Mouse (Mus musculus): ENCODE results near the gene Eif4b. TPM values are rescaled to one million over a fixed set of nuclear protein-coding genes. Genes with fewer than 3 reads are reported as not detected.

The Eif4b gene
- polyA plus RNA-seq, 1 experiment from 2014 or later: 54.0 TPM

- no peak overlapping the region for H3K4me3 ChIP-seq (ENCODE audit: low read depth, low read length)
- H3K36me3 ChIP-seq (ENCODE audit: insufficient read depth, low read length): peaks cover 10% of the 10 kb centered on the region
- DNase-seq (ENCODE audit: low spot score): no peak
- H3K4me1 ChIP-seq (ENCODE audit: insufficient read depth, low read depth, low read length): peaks cover 5% of the 10 kb centered on the region; the same call in 1 of the 2 replicates
- no peak overlapping the region for H3K27ac ChIP-seq (ENCODE audit: low read length)
- no peak overlapping the region for H3K4me2 ChIP-seq (replicated peaks; ENCODE audit: low read depth, low read length)
- 56% methylated on average over 9 of the region's 9 CpGs for WGBS
- TF ChIP-seq CTCF (IDR thresholded peaks at IDR 0.05) (no peak), EP300 (IDR thresholded peaks at IDR 0.05) (no peak)
- ATAC-seq: no peak
- H3K27me3 ChIP-seq (replicated peaks; ENCODE audit: insufficient read depth, low read length): no peaks in the 10 kb centered on the region
- no peak overlapping the region for H3K9ac ChIP-seq (replicated peaks; ENCODE audit: low read depth)
- H3K9me3 ChIP-seq (ENCODE audit: low read length): no peaks in the 10 kb centered on the region
Observed at GRCm38 (mm10) chr15:102133314-102133713, 59.7 kb downstream of the Eif4b start.

- H3K9me3 ChIP-seq (ENCODE audit: low read length): no peaks in the 10 kb centered on the region
- no peak for ATAC-seq
- H3K4me3 ChIP-seq (ENCODE audit: low read depth, low read length): no peak overlapping the region
- no peak for TF ChIP-seq EP300 (IDR thresholded peaks at IDR 0.05)
- peaks cover 4% of the 10 kb centered on the region; the same call in 1 of the 2 replicates for H3K36me3 ChIP-seq (ENCODE audit: insufficient read depth, low read length)
- no peak overlapping the region for H3K4me2 ChIP-seq (replicated peaks; ENCODE audit: low read depth, low read length)
- no peaks in the 10 kb centered on the region for H3K27me3 ChIP-seq (replicated peaks; ENCODE audit: insufficient read depth, low read length)
- DNase-seq (ENCODE audit: low spot score): no peak
- H3K9ac ChIP-seq (replicated peaks; ENCODE audit: low read depth): no peak overlapping the region
- H3K4me1 ChIP-seq (ENCODE audit: insufficient read depth, low read depth, low read length): peaks cover 5% of the 10 kb centered on the region; the same call in 1 of the 2 replicates
- 61% methylated on average over 2 of the region's 2 CpGs for WGBS
- H3K27ac ChIP-seq (ENCODE audit: low read length): no peak overlapping the region
Observed at GRCm38 (mm10) chr15:102134709-102135108, 61.1 kb downstream of the Eif4b start.

- H3K4me3 ChIP-seq (ENCODE audit: low read depth, low read length): peak overlapping the region; percentile 71
- ATAC-seq: peak; percentile 40
- no peaks in the 10 kb centered on the region for H3K9me3 ChIP-seq (ENCODE audit: low read length)
- no peaks in the 10 kb centered on the region for H3K27me3 ChIP-seq (replicated peaks; ENCODE audit: insufficient read depth, low read length)
- H3K4me1 ChIP-seq (ENCODE audit: insufficient read depth, low read depth, low read length): peaks cover 5% of the 10 kb centered on the region; the same call in 1 of the 2 replicates
- DNase-seq (ENCODE audit: low spot score): peak; percentile 5
- TF ChIP-seq EP300 (IDR thresholded peaks at IDR 0.05) (no peak), CTCF (IDR thresholded peaks at IDR 0.05) (no peak)
- peak overlapping the region; percentile 76 for H3K4me2 ChIP-seq (replicated peaks; ENCODE audit: low read depth, low read length)
- H3K9ac ChIP-seq (replicated peaks; ENCODE audit: low read depth): peak overlapping the region; percentile 66
- H3K27ac ChIP-seq (ENCODE audit: low read length): peak overlapping the region; percentile 62
- peaks cover 1% of the 10 kb centered on the region; the same call in 1 of the 2 replicates for H3K36me3 ChIP-seq (ENCODE audit: insufficient read depth, low read length)
- 1% methylated on average over 27 of the region's 35 CpGs for WGBS
Observed at GRCm38 (mm10) chr15:102135522-102136128, 62.1 kb downstream of the Eif4b start.

- Histone ChIP-seq H3K36me3 (ENCODE audit: insufficient read depth, low read length) (no peaks in the 10 kb centered on the region; the same call in 1 of the 2 replicates), H3K9ac (replicated peaks; ENCODE audit: low read depth) (peak within 1 kb of the TSS; percentile 66), H3K4me2 (replicated peaks; ENCODE audit: low read depth, low read length) (peak within 1 kb of the TSS; percentile 76), H3K4me1 (ENCODE audit: insufficient read depth, low read depth, low read length) (peaks cover 5% of the 10 kb centered on the region; the same call in 1 of the 2 replicates), H3K4me3 (ENCODE audit: low read depth, low read length) (peak within 1 kb of the TSS; percentile 71), H3K27me3 (replicated peaks; ENCODE audit: insufficient read depth, low read length) (no peaks in the 10 kb centered on the region), H3K9me3 (ENCODE audit: low read length) (no peaks in the 10 kb centered on the region), H3K27ac (ENCODE audit: low read length) (peak within 1 kb of the TSS; percentile 62)
- under 1% methylated on average over 44 of the region's 50 CpGs for WGBS
- DNase-seq (ENCODE audit: low spot score) (peak; percentile 96), ATAC-seq (peak; percentile 99)
- TF ChIP-seq CTCF (IDR thresholded peaks at IDR 0.05): no peak
- no peak for TF ChIP-seq EP300 (IDR thresholded peaks at IDR 0.05)
Observed at GRCm38 (mm10) chr15:102136129-102136758, 62.7 kb downstream of the Eif4b start, which contains the start of gene Spryd3. Gene Spryd3 (minus strand): TSS chr15:102136234.

- DNase-seq (ENCODE audit: low spot score) (no peak), ATAC-seq (no peak)
- H3K27ac ChIP-seq (ENCODE audit: low read length): no peak overlapping the region
- peaks cover 12% of the 10 kb centered on the region for H3K4me1 ChIP-seq (ENCODE audit: insufficient read depth, low read depth, low read length)
- 81% methylated on average over 5 of the region's 5 CpGs for WGBS
- H3K27me3 ChIP-seq (replicated peaks; ENCODE audit: insufficient read depth, low read length): no peaks in the 10 kb centered on the region; the same call in 1 of the 2 replicates
- H3K4me2 ChIP-seq (replicated peaks; ENCODE audit: low read depth, low read length): no peak overlapping the region
- no peak overlapping the region for H3K4me3 ChIP-seq (ENCODE audit: low read depth, low read length)
- no peak overlapping the region for H3K9ac ChIP-seq (replicated peaks; ENCODE audit: low read depth)
- no peaks in the 10 kb centered on the region for H3K36me3 ChIP-seq (ENCODE audit: insufficient read depth, low read length)
- TF ChIP-seq CTCF (IDR thresholded peaks at IDR 0.05) (no peak), EP300 (IDR thresholded peaks at IDR 0.05) (no peak)
- H3K9me3 ChIP-seq (ENCODE audit: low read length): no peaks in the 10 kb centered on the region
Observed at GRCm38 (mm10) chr15:102141120-102141519, 67.5 kb downstream of the Eif4b start.

Measured in lung, postnatal 0 days (tissue).